Mouse (Mus musculus) spleen, adult 12 weeks (tissue): Measurements from ENCODE around the gene Mpc1.
"Not testable (repeated sequence)": the region's sequence is repeated elsewhere in the genome, so short reads cannot be mapped to it uniquely, and the experiment has no call there.

ENCODE experiments used
- DNase-seq: peaks from one replicate; pipeline ENCODE4 v3.0.0; 2022; ENCODE audit warnings: low spot score

The Mpc1 gene

DNA sequence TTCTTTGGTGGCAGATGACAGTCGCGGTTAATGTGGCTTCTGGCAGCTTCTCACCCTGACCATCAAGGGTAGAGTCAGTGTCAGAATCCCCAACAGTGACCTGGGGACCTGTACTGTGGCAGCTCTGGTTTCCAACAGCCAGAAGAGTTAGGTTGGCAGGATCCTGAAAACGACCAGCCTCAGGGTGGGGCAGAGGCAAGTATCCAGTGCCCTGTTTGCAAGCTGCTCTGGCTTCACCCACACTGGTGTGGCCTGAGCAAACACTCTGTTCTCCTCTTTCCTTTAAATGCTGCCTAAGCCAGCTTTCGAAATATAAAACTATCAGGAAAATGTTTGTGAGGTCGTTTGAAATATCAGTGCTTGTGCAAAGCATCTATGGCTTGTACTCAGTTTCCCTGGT, 47.9 kb downstream of the Mpc1 start:
- no peak for DNase-seq

DNA sequence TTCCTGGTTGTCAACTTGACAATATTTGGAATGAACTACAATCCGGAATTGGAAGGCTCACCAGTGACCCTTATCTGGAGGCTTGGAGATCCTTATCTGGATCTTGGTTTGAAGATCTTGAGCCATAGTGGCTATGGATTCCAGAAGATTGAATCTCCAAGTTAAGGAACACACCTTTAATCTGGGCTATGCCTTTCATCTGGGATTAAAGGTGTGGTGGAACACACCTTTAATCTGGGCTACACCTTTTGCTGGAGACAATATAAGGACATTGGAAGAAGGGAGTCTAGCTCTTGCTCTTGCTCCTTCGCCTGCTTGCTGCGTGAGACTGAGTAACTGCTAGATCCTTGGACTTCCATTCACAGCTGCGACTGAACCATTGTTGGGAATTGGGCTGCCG, 54.5 kb downstream of the Mpc1 start, which contains the start of gene Prr18:
TSS of gene Prr18 (plus strand) at position 301 of the 400 bp plus-strand sequence.
- not testable (repeated sequence) for DNase-seq

DNA sequence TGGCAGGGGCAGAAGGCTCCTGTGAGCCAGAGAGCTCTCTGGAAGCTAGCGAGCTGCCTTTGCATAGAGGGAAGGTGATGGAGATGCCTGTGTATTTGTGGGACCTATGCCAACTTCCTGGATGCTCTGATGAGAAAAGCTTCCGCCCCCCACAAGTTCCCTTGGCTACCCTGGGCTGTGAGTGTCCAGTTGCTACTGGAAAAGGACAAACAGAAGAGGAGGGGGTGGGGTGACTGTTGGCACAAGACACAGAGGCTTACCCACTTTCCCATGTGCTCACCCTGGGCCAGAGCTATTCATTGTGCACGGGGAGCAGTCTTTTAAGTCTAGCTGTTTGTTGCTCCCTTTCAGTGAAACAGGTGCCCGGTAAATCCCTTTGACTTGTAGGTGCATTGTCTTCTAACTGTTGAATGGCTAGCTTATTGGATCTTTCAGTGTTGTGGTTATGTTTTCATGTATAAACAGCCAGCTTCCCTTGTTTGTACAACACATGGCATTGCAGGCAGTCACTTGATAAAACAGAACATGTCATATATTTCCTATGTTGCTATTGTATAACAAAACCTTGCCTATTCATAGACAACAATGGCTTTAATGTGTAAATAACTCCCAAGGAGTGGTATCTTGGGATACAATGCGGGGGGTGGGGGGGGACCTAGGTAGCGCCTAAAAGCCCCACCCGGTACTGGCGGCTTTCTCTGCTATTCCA, 57.1 kb downstream of the Mpc1 start:
- no peak for DNase-seq

DNA sequence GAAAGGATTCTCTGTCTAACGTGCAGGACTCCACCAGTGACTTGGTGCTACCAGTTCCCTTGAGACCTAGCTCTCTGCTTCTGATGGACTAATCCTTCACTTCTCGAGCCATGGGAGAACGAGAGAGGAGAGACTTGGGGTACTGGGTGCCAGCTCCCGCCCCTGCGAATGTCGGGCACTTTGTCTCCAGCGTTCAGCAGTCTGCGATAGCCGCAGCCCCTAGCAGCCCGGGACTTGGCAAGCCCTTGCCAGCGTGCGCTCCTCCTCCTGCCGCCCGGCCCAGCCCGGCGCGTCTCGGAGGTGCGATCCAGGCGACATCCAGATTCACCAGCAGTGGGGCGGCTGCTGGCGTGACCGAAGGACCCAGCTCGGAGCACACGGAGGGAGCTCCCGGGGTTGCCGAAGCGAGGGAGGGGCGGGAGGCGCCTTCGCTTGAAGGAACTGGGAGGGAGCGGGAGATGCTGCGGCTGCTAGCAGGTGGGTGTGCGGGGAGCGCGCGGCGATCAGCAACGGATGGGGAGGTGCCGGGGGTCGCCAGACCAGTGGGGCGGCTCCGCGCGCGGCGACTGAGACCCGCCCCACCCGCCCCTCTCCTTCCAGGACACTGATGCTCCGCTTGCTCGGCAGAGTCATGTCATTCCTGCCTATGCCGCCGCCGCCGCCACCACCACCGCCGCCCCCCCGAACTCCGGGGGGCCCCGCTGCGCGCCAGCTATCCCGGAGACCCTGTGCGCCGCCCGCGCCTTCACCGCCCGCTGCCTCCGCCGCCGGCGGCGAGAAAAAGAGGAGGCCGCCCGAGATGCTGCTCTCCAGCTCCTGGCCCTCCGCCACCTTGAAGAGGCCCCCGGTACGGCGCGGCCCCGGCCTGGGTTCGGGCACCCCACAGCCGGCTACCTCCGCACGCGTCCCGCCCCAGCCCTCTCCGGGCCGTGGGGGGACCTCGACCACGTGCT, 58.0 kb downstream of the Mpc1 start:
- no peak for DNase-seq

DNA sequence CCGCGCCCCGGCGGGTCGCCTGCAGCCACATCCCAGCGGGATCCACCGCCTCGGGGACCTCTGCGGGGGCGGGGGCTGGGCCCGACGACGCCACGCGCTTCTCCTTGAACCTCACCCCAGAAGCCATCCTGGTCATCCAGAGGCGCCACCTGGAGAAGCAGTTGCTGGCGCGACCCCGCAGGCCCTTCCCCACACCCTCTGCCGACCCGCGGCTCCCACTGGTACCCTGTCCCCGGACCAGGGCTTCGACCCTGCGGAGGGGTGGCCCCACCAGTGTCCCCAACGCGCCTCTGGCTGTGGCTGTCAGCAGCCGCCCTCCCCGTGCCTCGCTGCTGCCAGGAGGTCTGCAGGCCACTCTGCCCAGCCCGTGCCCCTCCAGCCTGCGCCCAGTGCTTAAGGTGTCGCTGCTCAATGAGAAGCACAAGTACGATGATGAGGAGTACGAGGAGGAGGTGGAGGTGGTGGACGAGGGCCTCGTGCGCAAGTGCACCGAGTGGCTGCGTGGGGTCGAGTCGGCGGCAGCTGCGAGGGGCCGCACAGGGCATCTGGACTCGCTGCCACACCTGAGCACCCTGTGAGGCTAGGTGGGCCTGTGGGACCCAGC, 58.8 kb downstream of the Mpc1 start:
- DNase-seq = no peak

DNA sequence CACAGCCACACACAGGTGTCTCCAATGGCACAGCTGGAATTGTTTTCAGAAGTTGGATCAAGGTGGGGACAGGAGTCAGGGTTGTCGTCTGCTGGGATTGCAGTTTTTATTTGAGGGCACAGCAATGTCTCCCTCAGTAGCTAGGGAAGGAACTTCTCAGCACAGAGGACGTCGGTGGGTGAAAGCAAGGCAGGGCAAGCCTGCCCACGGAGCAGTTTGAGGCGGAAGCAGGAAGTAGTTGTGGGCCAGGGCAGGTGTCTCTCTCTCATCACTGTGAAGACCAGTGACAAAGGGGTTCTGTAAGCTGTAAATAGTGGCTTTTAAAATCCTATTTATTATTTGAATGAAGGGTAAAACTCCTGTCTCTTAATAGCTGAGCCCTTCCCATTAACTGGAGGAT, 60.0 kb downstream of the Mpc1 start:
- DNase-seq = no peak

DNA sequence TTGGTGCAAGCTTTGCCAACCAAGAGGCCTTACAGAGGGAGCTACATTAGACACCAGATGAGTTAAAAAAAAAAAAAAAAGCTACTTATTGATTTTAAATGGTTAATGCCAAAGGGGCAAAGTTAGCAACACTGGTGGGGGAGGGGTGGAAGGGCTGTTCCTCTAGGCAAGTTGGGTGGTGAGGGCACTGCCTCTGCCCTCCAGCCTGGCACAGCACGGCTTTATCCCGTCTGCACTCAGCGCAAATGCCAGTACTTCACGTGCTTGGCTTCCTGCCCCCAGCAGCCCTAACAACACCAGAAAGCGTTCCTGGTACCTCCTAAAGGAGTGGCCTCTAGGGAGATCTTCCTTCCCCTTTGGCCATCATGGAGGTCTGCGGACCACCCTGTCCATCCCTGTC, 60.7 kb downstream of the Mpc1 start:
- no peak for DNase-seq
